Mouse (Mus musculus) cortical plate, adult 2 months (tissue): ENCODE data around the gene Ubr7. TPM values are rescaled to one million over a fixed set of nuclear protein-coding genes. Genes with fewer than 3 reads are reported as not detected.

ENCODE experiments used
- H3K27ac ChIP-seq: fragments of 200-500 bp; 2 replicates; pipeline ENCODE4 v1.5.1; 2012; ENCODE audit warnings: low read length, control low read depth, inconsistent platforms; ENCODE audit not compliant: insufficient read depth
- H3K4me1 ChIP-seq: fragments of 200-500 bp; 2 replicates; pipeline ENCODE4 v1.6.1; 2011; ENCODE audit warnings: low read length; ENCODE audit not compliant: control insufficient read depth, insufficient read depth
- H3K4me3 ChIP-seq: fragments of 200-500 bp; 2 replicates; pipeline ENCODE4 v1.5.1; 2011; ENCODE audit warnings: mild to moderate bottlenecking, low read length, control low read depth; ENCODE audit not compliant: insufficient read depth
- CTCF ChIP-seq: fragments of 200-500 bp; IDR thresholded peaks from 2 replicates; pipeline ENCODE4 v1.5.1; 2011; ENCODE audit warnings: mild to moderate bottlenecking, control low read depth, low read length; ENCODE audit not compliant: insufficient read depth; ENCODE audit errors: extremely low read depth
- POLR2A ChIP-seq: fragments of 200-500 bp; IDR thresholded peaks from 2 replicates; pipeline ENCODE4 v1.6.1; 2011; ENCODE audit warnings: mild to moderate bottlenecking, low read length, control low read depth; ENCODE audit not compliant: insufficient read depth; ENCODE audit errors: extremely low read depth
- polyA plus RNA-seq: library from polyadenylated mRNA; depleted of rRNA; stranded (reverse); fragments of >200 nt; gene quantifications from 2 replicates; pipeline ENCODE4 v1.2.3, GENCODE M21; 2012

Ubr7 gene
- polyA plus RNA-seq, 1 experiment: 33.6 TPM

GRCm38 (mm10) chr12:102771601-102772000, 13.8 kb downstream of the Ubr7 start:
- Histone ChIP-seq H3K4me3 (no peak overlapping the region), H3K4me1 (no peaks in the 10 kb centered on the region)
- no peak for TF ChIP-seq CTCF
- no peak for TF ChIP-seq POLR2A

GRCm38 (mm10) chr12:102772676-102773075, 14.9 kb downstream of the Ubr7 start:
- Histone ChIP-seq H3K27ac (no peak overlapping the region), H3K4me1 (no peaks in the 10 kb centered on the region), H3K4me3 (no peak overlapping the region)
- TF ChIP-seq POLR2A (no peak), CTCF (no peak)

More at GRCm38 (mm10) chr12:102771601-102772000, 13.8 kb downstream of the Ubr7 start:
- H3K27ac ChIP-seq: no peak overlapping the region

GRCm38 (mm10) chr12:102776035-102776434, 18.3 kb downstream of the Ubr7 start:
- H3K27ac ChIP-seq: no peak overlapping the region
- no peak overlapping the region for H3K4me3 ChIP-seq
- H3K4me1 ChIP-seq: no peaks in the 10 kb centered on the region
- TF ChIP-seq CTCF: no peak
- no peak for TF ChIP-seq POLR2A

GRCm38 (mm10) chr12:102778151-102778550, 20.4 kb downstream of the Ubr7 start:
- no peaks in the 10 kb centered on the region for H3K4me1 ChIP-seq
- H3K27ac ChIP-seq: no peak overlapping the region
- TF ChIP-seq POLR2A (no peak), CTCF (no peak)
- H3K4me3 ChIP-seq: no peak overlapping the region

GRCm38 (mm10) chr12:102779452-102779851, 21.7 kb downstream of the Ubr7 start:
- TF ChIP-seq POLR2A (no peak), CTCF (0 out of 2 replicates have a peak, but pooled peaks have one; percentile 7)
- Histone ChIP-seq H3K27ac (no peak overlapping the region), H3K4me1 (no peaks in the 10 kb centered on the region), H3K4me3 (no peak overlapping the region)

- TF ChIP-seq CTCF: no peak
- no peak for TF ChIP-seq POLR2A
- H3K4me1 ChIP-seq: no peaks in the 10 kb centered on the region
These were observed 25.1 kb downstream of the Ubr7 start for GRCm38 (mm10) chr12:102782841-102783240.

GRCm38 (mm10) chr12:102784899-102785592, 27.3 kb downstream of the Ubr7 start:
- TF ChIP-seq CTCF (no peak), POLR2A (no peak)
- Histone ChIP-seq H3K27ac (no peak overlapping the region), H3K4me3 (no peak overlapping the region), H3K4me1 (no peaks in the 10 kb centered on the region)

More at GRCm38 (mm10) chr12:102782841-102783240, 25.1 kb downstream of the Ubr7 start:
- Histone ChIP-seq H3K4me3 (no peak overlapping the region), H3K27ac (no peak overlapping the region)

- TF ChIP-seq CTCF (no peak), POLR2A (no peak)
- Histone ChIP-seq H3K4me1 (peaks cover 2% of the 10 kb centered on the region; the same call in 1 of the 2 replicates), H3K4me3 (no peak overlapping the region), H3K27ac (no peak overlapping the region)
These were observed 27.8 kb downstream of the Ubr7 start for GRCm38 (mm10) chr12:102785593-102785985.

- H3K27ac ChIP-seq: no peak overlapping the region
- H3K4me1 ChIP-seq: peaks cover 2% of the 10 kb centered on the region; the same call in 1 of the 2 replicates
- TF ChIP-seq POLR2A: no peak
- TF ChIP-seq CTCF: no peak
- no peak overlapping the region for H3K4me3 ChIP-seq
These were observed 30.2 kb downstream of the Ubr7 start for GRCm38 (mm10) chr12:102787927-102788326.

GRCm38 (mm10) chr12:102799528-102799927, 41.8 kb downstream of the Ubr7 start:
- Histone ChIP-seq H3K4me1 (no peaks in the 10 kb centered on the region), H3K27ac (no peak overlapping the region), H3K4me3 (no peak overlapping the region)
- TF ChIP-seq CTCF (no peak), POLR2A (no peak)
